Mouse (Mus musculus) thymus, postnatal 10 days (tissue): Measurements from ENCODE around the gene Pcbp2.

Experiments
- DNase-seq, 2 experiments: peaks; one replicate each; pipeline ENCODE4 v3.0.0; 2021; ENCODE audit warnings: low spot score in 2 of 2

The Pcbp2 gene

DNA sequence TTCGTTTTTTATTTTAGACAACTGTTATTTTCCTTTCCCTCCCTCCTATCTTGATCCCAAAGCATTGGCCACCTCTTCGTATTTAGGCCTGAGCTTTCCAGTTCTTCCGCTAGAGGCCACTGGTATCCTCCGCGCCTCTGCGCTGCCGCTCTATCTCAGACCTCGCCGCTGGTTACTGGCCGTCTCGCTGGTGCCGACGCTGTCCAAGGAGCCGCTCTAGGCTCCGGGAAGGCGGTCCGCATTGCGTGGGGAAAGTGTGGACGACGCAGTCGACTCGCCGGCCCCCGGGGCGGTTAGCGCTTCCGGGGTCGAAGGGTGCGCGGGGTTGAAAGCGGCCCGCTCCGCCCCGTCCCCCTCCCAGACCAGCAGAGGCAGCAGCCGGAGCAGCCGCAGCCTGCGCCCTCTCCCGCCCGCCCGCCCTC lies at the start of gene Pcbp2:
Gene Pcbp2 (plus strand): TSS at position 357 of the 422 bp plus-strand sequence.
- peak; percentile 94 to 97 for DNase-seq

DNA sequence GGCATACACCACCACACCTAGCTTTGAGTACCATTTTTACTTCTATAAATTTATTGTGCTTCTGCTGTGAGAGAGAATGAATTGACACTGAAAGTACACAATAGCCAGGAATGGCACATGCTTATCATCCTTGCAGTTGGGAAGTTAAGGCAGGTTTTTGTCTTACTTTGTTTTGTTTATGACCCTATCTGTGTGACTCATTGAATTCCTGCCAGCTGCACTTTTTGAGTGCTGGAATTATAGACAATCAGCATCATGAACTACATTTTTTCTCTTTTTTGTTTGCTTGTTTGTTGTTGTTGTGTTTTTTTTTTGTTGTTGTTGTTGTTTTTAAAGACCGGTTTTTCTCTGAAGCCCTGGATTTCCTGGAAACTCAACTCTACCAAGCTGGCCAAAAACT lies 49.4 kb upstream of the Pcbp2 start:
- DNase-seq: no peak

DNA sequence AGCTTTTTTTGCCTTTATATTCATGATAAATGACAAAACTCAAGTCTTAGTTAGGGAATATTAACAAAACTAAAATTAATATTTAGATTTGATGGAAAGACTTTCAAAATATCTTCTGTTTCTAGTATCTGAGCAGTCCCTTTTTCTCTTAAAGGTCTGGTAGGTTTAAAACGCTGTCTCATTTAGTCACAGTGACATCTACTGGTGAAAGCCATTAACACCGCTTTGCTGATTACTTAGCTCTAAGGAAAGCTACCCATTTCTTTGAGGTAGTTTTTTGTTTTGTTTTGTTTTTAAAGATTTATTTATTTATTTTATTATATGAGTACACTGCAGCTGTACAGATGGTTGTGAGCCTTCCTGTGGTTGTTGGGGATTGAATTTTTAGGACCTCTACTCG lies 48.9 kb upstream of the Pcbp2 start:
- peak in 1 of 2 experiments; percentile 54 for DNase-seq

DNA sequence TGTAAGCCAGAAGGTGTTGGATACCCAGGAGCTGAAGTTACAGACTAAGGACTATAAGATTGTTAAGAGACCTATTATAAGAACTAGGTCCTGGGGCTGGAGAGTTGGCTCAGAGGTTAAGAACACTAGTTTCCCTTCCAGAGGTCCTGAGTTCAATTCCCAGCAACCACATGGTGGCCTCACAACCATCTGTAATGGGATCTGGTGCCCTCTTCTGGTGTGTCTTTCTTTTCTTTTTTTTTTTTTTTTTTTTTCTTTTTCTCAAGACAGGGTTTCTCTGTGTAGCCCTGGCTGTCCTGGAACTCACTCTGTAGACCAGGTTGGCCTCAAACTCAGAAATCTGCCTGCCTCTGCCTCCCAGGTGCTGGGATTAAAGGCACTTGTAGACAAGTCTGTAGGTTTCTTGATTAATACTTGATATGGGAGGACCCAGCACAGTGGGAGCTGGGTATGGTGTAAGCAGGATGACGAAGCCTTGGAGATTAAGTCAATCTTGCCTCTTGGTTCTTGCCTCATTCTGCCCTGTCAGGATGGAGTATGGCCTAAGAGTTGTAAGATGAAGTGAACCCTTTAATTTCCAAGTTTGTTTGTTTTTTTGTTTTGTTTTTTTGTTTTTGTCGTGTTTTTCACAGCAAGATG lies 46.6 kb upstream of the Pcbp2 start:
- DNase-seq: no peak

DNA sequence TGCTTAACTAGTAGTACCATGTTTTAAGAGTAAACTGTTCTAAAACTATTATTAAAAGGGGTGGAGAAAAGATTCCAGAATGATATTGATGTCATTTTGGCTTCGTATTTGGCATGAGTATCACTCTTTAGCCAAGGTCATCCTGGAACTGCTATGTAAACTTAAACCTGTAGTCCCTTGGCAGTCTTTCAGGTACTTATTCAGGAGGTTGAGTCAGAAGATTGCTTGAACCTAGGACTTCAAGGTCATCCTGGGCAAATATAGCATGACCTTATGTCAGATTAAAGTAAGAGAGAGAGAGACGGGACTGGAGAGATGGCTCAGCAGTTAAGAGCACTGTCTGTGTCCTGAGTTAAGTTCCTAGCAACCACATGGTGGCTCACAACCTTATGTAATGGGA lies 45.7 kb upstream of the Pcbp2 start:
- DNase-seq: no peak

DNA sequence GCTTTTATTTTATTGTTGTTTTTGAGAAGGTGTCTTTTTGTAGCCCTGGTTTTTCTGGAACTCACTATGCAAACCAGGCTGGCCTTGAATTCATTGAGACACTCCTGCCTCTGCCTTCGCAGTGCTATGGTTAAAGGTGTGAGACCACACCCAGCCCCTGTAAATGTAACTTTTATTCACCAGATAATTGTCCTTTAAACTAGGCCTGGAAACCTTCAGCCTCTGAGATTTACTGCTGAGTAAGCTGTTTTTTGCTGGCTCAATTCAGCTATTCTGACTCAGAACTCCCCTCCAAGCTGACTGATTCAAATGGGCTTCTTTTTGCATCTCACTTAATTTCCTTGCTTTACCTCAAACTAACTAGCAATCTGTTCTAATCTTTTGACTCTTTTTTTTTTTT lies 43.4 kb upstream of the Pcbp2 start:
- DNase-seq: no peak

DNA sequence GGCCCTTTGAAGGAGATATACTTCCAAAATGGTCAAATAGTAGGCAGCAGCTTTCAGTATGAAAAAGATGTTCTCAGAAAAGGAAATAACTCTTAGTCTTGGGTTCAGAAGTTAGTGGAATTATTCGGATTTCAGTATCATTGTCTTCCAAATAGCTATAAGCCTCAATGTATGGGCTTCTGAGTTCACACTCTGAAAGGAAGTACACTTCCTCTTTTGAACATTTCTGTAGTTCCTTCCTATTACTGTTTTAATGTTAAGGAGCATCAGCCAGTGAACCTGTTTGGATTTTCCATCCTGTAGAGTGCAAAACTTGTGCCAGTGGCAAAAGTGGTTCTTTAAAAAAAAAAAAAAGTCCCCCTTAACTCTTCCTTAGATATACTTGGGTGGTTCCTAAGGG lies 38.3 kb upstream of the Pcbp2 start:
- DNase-seq: no peak

DNA sequence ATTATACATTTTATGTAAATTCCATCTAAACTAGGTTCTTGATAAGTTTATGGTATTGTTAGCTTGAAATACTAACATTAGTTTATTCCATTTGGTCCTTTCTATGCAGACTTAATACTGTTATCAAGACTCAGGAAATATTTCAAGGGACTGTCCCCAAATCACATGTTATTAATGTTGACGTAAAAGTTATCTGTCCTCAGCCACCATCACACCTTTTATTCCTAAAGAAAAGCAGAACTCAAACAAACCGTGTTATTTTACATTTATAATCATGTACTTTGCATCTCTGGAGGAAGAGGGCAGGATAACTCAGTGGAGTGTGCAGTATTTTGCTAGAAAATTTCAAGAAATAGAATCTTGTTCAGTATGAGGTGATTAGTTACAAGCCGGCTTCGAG lies 37.2 kb upstream of the Pcbp2 start:
- no peak for DNase-seq

DNA sequence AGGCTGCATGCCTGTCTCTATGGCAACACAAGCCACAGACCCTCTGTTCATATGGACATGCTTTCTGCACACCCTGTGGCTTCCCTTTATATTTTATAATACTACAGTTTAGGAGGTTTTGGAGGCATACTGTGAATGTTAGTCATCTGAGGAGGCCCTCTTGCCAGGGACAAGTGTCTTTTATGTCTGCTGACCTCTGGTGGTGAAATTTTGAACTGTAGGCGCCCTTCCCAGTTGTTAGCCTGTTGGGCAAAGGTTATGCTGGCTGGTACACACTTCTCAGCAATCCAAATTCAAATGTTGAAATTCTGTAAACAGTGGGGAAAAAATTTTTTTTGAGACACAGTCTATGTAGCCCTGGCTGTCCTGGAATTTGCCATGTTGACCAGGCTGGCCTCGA lies 27.8 kb upstream of the Pcbp2 start:
- peak; percentile 60 to 84 for DNase-seq

DNA sequence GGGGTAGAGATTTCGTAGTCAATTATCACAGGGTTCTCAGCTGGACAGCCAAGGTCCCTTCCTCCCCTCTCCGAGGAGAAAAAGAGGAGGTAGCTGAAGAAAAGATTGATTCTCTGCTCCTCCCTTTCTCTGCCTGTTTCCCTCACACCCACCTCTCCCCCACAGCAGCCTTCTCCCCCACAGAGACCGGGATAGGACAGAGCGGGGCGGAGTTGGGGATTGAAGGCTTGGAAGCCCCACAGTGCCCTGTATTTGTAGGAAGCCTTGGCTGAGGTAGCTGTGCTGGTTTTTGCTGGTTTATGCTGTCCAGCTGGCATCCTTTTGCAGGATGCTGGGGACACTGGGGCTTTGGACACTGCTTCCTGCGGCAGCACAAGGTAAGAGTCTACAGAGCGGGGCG lies 25.2 kb upstream of the Pcbp2 start, which contains the start of gene Amhr2:
Gene Amhr2 (plus strand): TSS at position 222 of the 400 bp plus-strand sequence.
- DNase-seq: no peak

DNA sequence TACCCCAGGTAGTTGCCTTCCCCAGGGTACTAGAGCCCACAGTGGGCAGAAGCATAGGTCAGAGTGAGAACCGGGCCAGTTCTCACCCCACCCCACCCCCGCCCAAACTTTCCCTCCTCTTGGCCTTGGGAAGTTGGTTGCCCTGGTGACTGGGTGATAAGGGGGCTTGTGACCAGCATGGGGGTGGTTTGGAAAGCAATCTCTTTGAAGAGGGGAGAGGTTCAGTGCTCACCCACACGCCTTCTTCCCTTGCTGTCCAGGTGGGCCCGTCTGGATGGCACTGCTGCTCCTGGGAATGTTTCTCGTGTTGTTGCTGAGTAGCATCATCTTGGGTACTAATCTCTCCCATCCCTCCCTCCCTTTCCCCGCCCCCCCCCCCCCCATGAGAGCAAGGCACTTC lies 23.9 kb upstream of the Pcbp2 start:
- DNase-seq: no peak

DNA sequence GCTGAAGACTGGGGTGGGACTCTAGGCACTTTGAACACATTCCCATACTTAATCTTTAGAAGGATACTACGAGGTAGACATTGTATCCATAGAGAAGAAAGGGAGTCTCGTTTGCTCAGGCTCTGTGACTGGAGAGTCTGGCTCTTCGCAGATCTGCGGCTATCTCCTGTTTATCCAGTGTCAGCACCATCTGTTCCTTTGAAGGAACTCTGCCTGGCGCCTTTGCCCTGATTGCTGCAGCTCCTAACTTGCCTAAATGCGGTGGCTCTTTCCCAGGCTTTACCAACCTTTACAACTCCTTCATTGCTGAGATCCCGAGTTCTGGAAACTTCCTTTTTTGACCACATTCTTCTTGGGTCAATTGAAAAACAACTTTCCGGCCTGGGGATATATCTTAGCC lies 21.0 kb upstream of the Pcbp2 start:
- no peak for DNase-seq

DNA sequence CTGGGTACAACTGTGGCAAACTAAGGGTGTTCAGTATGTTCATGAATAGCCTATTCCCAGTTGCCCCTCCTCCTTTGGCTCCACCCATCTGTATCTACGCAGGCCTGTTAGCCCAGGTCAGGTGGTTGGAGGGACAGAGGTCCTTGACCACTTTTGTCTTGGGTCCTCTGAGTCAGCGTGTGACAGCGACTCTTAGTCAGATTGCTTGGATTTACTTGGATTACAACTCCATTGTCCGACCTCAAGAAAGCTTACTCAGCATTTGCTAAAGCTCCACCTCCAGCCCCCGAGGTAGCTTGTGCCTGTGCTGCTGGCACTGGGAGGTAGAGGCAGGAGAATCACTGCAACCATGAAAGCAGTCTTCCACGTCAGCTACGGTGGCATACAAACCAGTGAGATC lies 19.4 kb upstream of the Pcbp2 start:
- no peak for DNase-seq

DNA sequence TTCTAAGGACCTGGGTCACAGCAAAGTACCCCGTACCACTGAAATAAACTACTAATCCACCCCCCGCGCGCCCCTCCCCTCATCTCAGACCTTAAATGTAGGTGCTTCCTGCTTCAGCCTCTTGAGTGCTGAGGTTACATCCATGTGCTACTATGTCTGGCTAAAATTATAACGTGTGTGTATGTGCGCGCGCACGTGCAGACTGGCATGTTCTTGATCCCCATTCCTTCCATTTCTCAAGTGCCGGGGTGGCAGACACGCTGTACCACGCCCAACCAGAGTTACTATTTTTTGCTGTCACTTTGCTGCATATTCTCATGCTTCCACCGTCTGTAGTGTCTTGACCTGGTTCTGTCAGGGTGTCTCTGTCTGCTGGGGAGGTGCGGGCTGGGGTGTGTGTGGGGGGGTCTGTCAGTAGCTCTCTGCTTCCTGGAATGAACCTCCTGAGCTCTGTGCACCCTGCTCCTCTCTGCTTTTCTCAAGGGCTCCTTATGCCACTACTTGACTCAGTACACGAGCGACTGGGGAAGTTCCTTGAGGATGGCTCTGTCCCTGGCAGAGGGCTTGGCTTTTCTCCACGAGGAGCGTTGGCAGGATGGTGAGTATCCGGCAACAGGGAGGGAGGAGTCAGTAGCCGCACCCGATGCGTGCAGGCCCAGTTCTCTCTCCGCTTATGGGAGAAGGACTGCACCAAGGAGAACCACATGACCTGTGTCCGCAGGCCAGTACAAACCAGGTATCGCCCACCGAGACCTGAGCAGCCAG lies 18.5 kb upstream of the Pcbp2 start:
- DNase-seq: no peak

DNA sequence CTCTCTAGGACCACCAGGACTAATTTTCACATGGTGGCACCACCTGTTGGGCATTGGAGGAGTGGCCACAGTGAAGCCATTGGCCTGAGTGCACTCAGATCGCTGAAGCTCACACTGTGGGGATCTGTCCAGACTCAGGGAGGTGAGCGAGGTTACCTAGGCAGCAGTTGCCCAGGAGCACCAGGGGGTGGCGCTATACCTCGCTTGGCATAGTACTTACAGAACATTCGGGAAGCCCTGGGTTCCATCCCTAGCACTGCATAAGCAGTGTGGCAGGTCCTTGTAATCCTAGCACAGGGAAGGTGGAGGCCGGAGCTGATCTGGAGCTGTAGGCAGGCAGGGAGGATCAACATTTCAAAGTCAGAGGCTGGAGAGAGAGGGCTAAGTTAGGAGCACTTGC lies 14.3 kb upstream of the Pcbp2 start:
- DNase-seq: peak in 1 of 2 experiments; percentile 26

DNA sequence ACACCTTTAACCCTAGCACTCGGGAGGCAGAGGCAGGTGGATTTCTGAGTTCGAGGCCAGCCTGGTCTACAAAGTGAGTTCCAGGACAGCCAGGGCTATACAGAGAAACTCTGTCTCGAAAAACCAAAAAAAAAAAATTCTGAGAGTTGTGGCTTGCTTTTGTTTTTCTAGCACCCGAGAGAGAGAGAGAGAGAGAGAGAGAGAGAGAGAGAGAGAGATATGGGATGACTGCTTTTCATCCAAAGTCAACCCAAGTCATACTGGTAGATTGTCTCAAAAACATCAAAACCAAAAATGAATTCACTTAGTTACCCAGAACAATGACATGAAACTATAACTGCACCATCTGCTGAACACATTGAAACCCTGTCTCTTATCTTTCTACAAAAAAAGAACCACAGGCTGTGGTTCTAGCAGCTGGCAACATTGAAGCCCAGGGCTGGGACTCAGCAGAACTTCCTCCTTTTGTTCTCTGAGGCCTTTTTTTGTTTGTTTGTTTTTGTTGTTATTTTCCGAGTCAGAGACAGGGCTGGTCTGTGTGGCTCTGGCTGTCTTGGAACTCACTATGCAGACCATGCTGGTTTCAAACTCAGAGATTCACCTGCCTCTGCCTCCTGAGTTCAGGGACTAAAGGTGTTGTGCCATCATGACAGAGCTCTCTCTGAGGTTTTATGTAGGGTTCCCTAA lies 12.1 kb upstream of the Pcbp2 start:
- peak; percentile 42 to 47 for DNase-seq

DNA sequence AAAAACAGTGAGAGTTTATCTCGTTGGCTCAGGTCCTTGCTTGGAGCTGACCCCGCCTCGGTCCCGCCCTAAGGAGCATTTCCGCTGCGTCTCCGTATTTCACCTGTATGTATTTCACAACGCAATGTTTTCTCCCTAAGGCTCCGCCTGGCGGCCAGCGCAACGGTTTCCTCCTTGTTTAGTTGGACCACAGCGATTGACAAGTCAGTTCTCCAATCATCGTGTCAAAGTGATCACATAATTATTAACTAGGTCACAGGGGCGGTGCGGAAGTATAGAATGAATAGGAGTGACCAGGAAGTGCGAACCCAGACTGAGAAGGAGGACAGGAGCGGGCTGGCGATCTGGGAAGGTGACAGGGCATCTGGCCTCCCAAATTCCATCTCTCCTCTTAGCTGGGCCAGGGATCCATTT lies 11.4 kb upstream of the Pcbp2 start, which contains the start of gene Prr13:
Gene Prr13 (plus strand): TSS at position 125 of the 414 bp plus-strand sequence.
- peak; percentile 81 to 84 for DNase-seq

DNA sequence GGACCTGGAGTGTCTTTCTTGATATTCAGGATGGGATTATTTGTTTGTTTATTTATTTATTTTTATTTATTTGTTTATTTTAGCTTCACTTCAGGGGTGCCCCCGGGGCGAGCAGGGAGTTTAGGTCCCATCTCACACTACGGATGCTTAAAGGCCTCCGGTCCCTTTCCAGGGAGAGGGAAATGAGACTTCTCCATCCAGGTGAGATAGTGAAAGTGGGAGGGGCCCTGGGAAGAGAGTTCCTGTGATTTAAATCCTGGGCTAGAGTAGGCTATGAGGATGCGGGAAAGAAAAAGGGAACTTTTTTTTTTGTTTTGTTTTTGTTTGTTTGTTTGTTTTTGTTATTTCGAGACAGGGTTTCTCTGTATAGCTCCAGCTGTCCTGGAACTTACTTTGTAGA lies 11.0 kb upstream of the Pcbp2 start:
- DNase-seq: no peak

DNA sequence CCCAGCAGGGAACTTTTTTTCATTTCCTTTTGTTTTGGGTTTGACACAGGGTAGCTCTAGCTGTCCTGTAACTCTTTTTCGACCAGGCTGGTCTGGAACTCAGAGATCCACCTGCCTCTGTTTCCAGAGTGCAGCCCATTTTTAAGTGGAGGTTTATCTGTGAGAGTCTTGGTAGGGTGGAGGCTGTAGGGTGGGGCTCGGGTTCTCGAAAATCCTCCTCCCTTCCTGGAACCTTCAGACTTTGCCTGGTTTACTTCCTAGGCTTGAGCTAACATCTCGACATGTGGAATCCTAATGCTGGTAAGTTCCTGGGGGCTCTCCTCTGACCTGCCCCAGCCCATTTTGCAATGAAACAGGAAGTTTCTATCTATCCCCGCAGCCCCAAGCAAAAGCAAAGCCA lies 10.5 kb upstream of the Pcbp2 start:
- DNase-seq: no peak

DNA sequence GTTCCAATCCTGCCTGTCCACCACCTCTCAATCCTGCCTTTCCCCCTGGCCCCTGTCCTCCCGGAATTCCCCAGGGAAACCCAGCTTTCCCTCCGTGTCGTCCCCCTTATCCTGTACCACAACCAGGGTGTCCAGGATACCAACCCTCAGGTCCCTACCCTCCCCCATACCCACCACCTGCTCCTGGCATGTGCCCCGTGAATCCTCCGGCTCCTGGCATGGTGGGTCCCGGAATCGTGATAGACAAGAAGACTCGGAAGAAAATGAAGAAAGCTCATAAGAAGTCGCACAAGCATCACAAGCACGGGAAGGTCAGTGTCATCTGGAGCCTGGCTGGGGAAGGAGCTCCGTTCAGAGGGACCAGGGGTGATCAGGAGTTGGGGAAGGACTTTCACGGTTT lies 9.9 kb upstream of the Pcbp2 start:
- no peak for DNase-seq

DNA sequence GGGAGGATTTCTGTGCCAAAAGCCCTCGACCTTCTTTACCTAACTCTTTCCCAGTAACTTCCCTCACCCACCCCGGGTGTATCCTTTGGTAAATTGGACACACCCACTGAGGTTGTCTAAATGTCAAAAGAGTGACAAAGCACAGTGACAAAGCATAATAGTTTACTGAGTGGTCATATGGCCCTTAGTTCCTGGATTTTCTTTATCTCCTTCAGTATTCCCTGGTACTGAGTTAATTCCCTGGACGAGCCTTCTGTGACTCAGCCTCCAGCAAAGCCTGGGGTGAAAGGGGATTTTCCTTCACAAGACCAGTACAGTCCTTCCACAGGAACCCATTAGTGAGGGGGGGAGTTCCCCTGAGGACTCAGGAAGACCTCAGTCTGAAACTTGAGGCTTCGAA lies 9.4 kb upstream of the Pcbp2 start:
- no peak for DNase-seq

DNA sequence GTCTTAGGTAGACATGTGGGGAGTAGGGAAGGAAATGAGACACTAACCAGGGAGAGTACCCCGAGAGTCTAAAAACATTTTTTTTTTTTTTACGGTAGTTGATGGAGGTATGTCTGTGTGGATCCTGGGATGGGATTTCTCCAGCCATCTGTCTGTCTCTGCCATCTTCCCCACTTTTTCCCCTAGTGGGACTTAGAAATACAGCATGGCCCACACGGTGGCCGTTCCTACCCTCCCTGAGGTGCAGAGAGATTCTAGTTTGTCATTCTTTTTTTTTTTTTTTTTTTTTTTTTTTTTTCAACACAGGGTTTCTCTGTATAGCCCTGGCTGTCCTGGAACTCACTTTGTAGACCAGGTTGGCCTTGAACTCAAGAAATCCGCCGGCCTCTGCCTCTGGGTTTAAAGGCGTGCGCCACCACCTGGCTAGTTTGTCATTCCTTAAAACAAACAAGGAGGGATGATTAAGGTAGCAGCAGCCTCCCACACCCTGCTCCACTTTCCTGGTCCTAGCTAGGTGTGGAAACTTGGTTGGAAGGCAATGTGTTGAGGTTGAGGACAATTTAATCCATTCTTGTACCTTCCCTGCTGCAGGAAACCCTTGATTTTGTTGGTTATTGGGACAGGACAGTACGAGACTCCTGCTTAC lies 8.8 kb upstream of the Pcbp2 start:
- no peak for DNase-seq
